Mouse (Mus musculus) gastrocnemius, adult 8-10 months (tissue): ENCODE results near the gene Tmem231. TPM values are rescaled to one million over a fixed set of nuclear protein-coding genes. Genes with fewer than 3 reads are reported as not detected.
"Not testable (repeated sequence)": the region's sequence is repeated elsewhere in the genome, so short reads cannot be mapped to it uniquely, and the experiment has no call there.

Experiments used
- DNase-seq, 2 experiments: peaks; one replicate each; pipeline ENCODE4 v3.0.0; 2022; ENCODE audit warnings: low spot score in 2 of 2
- total RNA-seq, 4 experiments: library from RNA; stranded (reverse); gene quantifications; 2 replicates each; pipeline ENCODE4 v1.2.4; 2022

Tmem231 gene
- total RNA-seq, 4 experiments from 2014 or later: 0.41 to 1.0 (median 0.74) TPM

DNA sequence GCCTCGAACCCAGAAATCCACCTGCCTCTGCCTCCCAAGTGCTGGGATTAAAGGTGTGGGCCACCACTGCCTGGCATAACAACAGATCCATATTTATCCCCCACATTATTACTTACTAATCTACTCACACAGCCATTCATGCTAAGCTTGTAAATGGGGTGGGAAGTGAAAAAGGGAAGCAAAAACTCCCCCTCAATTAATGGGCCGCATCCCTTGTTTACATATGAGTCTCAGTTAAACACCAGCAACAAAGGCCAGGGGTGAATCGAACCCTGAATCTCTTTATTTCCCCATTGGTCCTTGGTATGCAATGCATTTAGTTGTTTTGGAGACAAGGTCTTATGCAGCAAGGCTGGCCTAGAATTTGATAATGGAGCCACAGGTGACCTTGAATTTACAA lies 17.2 kb upstream of the Tmem231 start:
- DNase-seq: no peak

- DNase-seq: no peak
Measured at GRCm38 (mm10) chr8:111947954-111948353, 14.3 kb upstream of the Tmem231 start.

GRCm38 (mm10) chr8:111947144-111947543 lies 13.5 kb upstream of the Tmem231 start:
- no peak for DNase-seq

GRCm38 (mm10) chr8:111943544-111943943 lies 9.9 kb upstream of the Tmem231 start:
- DNase-seq: no peak

- peak in 1 of 2 experiments; percentile 21 for DNase-seq
Measured at GRCm38 (mm10) chr8:111941101-111941454, 7.4 kb upstream of the Tmem231 start.

DNA sequence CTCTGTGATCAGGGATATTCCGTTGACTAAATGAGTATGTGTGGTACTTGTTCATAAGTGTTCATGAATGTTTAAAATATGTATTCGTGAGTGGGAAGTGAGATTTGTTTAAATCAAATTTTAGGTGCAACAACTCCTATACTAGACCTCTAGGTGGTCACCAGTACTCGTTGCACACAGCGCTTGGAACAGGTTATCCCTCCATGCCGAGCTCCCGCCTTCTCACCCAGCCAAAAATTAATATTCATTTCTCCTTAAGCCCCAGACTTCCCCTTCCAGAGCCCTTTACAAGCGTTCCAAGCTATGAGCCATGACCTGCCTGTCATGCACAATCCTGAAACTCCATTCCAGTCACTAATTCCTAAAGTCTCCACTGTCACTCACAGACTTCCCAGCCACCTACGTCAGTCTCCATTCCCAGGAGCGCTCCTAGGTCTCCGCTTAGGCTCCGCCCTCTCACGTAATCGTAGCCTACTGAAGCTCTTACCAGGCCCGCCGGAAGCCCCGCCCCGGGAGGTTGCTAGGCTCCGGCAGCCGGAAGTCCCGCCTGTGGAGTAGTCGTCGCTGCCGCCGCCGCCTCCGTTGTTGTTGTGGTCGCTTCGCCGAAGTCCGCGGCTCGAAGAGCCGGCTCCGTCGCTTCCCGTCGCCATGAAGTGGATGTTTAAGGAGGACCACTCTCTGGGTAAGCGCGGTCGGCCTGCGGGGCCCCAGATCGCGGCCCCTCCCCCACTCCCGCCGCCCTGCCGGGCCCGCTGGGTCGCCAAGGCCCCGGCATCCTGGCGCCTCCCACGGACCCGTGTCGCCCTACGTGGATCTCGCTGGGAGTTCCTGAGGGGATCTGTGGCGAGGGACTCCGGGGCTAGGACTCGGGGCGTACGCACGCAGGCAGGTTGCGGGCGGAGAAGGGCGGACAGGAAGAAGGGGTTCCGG lies 6.8 kb upstream of the Tmem231 start, which contains the start of gene Gabarapl2:
TSS of gene Gabarapl2 (plus strand) at position 533 of the 930 bp plus-strand sequence.
- peak; percentile 94 to 97 for DNase-seq

DNA sequence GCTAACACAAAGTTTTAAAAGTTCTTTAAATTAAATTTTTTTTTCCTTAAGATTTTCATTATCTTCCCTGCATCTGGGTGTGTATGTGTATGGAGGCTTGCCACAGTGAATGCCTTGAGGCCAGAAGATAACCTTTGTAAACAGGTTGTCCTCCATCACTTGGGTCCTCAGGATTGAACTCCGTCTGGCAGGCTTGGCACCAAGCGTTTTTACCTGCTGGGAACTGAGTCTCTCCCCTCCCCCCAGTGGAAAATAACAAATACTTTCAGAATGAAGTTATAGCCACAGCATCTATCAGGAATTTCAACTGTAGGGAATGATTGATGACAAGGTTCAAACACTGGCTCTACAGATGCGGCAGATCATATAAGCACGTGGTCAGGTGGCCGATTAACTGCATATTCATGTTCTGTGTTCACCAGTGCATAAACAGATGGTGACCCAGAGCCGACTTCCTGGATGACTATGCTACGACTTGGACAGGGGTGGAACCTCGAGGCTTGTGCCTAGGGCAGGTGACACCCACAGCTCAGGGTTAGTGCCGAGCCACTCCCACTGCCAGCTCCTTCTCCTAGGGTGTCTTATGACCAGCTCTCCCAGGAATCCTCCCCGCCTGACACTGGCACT lies 5.9 kb upstream of the Tmem231 start:
- peak; percentile 34 to 57 for DNase-seq

DNA sequence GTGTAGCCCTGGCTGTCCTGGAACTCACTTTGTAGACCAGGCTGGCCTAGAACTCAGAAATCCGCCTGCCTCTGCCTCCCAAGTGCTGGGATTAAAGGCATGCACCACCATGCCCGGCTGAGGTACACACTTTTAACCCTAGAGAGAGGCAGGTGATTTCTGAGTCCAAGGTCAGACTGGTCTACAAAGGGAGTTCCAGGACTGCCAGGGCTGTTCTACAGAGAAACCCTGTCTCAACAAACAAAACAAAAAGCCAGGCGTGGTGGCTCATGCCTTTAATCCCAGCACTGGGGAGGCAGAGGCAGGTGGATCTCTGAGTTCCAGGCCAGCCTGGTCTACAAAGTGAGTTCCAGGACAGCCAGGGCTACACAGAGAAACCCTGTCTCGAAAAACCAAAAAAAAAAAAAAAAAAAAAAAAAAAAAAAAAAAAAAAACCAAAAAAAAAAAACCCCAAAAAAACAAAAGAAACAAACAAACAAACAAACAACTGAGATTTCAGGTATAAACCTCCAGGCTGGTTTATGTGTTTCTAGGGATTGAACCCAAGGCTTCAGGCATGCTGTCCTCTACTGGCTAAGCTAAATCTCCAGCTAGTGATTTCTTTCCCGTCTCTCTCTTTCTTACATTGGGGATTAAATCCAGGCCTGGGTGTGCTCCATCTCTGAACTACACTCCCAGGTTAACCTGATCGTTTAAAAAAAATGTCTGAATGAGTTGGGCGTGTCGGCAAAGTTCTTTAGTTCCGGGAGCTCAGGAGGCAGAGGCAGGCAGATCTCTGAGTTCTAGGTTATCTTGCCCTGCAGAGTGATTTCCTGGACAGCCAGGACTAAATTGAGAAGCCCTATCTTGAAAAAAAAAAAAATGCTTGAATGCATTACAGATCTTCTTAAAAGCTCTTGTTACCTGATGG lies 4.7 kb upstream of the Tmem231 start:
- DNase-seq: not testable (repeated sequence)

- no peak for DNase-seq
Measured at GRCm38 (mm10) chr8:111937184-111937583, 3.5 kb upstream of the Tmem231 start.

DNA sequence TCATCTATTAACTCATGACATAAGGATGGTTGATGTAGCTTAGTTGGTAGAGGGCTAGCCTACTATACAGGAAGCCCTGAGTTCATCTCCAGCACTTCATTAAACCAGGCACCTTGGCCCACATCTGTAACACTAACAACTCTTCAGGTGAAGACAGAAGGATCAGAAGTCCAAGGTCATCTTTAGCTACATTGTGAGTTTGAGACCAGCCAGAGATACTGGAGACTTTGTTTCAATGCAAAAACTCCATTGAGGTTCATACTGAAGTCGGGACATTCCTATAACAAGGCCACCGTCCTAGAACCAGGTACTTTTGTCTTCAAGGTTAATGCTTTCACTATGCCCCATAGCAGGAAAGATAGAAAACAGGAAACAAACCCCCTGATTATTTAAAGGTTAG lies 520 bp upstream of the Tmem231 start:
- DNase-seq: no peak

DNA sequence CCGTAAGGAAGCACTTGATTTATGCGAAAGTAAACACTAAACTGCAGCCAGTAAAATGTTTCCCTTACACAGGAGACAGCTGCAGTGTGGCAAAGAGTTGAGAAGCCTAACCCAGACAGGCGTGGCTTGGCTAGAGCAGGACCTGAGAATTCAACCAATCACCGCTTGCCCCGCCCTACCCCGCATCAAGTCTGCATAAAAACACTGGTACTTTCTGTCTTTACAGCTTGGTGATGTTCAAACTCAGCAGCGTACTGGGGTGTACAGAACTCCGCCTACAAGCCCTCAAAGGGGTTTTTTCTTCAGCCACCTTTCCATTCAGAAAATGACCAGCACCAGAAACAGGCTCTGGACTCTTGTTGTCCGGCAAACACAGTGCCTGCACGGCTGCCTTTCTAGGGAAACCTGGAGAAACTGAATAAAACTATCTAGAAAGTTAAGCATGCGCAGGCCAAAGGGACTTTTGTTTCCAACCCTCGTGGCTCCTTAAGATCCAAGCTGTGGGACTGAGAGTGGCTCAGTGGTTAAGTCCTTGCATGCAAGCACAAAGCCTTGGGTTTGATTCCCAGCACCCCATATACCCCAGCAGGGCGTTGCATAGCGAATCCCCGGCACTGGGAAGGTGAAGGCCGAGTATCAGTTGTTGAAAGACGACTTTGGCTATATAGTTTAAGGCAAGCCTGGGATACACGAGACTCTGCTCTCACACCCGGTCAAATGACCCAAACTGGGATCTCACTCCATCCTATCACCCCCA lies 923 bp downstream of the Tmem231 start:
- DNase-seq: peak; percentile 58 to 66

GRCm38 (mm10) chr8:111931721-111932120 lies 2.0 kb downstream of the Tmem231 start:
- no peak for DNase-seq

DNA sequence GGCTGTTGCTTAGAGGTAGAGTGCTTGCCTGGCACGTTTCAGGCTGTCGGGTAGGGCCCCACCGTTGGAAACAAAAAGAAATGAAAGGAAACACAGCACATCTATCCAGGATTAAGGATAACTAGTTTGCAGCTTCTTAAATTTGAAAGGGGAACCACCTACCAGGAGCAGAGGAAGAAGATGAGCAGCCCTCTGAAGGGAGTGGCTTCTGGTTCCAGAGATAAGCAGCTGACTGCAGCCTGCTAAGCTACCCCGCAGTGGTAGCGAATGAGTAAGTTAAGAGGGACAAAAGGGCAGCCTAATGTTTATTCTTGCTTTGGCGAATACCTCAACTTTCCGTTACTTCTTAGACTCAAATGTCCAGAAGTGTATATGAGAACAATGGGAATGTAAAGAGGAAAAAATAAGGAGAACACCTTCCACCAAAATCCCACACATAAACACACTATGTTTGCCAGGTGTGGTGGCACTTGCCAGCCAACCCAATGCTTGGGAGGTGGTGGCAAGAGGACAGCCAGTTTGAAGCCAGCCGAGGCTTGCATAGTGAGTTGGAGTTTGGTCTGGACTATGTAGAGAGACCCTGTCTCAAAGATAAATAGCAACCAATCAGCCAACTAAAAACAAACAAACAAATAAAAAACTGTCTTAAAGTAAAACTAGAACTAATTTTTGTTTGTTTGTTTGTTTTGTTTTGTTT lies 3.9 kb downstream of the Tmem231 start:
- no peak for DNase-seq

DNA sequence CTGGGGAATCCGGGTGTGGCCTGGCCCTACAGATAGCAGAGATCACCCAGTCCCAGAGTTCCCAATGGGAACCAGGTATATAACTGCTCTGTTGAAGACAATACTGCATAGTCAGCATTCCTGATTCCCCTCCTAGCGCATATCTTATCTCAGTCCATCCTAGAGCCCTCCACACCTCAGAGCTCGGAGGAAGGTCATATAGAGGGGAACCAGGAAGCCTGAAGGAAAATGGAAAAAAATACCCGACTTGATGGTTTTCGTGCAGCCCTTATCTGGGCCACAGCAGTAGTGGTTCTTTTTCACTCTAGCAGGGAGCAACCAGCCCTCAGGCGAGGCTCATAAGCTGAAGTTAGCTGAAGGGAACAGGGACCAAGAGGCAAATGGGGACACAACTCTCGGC lies 8.7 kb downstream of the Tmem231 start:
- DNase-seq: no peak

DNA sequence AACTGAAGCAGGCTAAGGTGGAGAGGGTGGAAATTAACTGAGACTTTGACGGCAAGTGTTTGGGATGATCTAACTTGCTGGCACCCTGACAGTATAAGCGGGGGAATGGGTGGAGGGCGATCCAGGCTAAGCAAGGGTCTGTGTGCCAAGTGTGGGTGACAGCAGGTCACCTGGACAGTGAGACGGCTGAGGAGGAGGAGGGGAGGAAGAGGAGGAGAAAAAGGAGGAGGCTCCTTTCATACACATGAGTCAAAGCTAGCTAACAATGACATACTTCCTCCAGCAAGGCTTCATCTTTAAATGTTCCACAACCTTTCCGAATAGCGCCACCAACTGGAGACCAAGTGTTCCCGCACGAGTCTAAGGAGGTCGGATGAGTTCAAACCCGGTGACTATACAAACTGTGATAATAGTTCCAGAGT lies 10.3 kb downstream of the Tmem231 start:
- peak in 1 of 2 experiments; percentile 25 for DNase-seq

DNA sequence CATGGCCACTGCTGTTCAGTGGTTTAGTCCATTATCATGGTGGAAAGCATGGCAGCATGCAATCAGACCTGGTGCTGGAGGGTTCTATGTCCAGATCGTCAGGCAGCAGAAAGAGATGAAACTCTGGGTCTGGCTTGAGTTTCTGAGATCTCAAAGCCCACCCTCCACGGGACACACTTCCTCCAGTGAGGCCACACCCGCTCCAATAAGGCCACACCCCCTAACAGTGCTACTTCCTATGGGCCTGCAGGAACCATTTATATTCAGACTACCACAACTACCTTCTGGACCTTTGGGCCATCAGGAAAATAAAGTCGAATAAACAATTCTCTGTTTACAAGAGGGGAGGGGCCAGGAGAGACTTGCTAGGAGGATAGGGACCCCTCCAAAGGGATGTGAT lies 12.7 kb downstream of the Tmem231 start:
- no peak for DNase-seq

DNA sequence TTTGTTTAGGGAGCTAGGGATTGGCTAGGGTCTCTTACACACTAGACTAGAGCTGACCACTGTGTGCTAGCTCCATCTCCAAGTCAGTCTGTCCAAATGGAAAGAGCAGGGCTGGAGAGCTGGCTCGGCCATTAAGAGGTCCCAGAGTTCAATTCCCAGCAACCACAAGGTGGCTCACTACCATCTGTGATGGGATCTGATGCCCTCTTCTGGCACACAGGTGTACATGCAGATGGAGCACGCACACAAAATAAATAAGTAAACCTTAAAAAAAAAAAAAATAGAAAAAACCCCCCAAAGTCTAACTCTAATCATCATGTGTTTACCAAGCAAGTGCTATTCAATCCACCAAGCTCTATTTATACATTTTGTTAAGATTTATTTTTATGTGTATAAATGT lies 14.0 kb downstream of the Tmem231 start:
- no peak for DNase-seq

DNA sequence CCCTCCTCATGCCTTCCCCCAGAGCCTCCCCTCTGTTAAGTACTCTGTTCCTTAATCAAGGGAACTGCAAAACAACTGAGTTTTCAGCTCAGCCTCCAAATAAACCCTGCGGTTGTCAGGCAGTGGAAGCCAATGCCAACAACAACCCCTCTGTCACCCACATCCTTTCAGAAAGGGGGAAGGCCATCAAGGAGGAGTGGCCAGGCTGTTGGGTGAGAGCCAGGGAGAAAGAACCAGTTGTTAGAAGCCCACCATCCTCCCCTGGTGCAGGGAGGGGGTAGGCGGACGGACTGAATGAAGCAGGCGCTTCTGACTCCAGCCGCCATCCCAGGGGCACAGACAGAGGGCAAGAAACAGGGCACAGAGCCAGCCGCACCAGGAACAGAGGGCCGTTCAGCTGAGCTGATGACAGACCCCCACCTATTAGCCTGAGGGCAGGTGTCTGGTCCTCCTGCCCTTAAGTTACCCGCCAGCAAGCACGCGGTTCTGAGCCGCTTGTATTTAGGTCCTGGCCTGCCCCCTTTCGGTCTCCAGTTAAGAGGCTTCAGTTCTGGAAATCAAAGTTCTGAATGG lies 20.7 kb downstream of the Tmem231 start:
- DNase-seq: no peak

- DNase-seq: no peak
Measured at GRCm38 (mm10) chr8:111911572-111911971, 22.1 kb downstream of the Tmem231 start.
